Mouse (Mus musculus): ENCODE data around the gene Tbc1d8. TPM values are rescaled to one million over a fixed set of nuclear protein-coding genes. Genes with fewer than 3 reads are reported as not detected.

Gene Tbc1d8
- polyA plus RNA-seq, 1 experiment from 2014 or later = 3.0 TPM

DNA sequence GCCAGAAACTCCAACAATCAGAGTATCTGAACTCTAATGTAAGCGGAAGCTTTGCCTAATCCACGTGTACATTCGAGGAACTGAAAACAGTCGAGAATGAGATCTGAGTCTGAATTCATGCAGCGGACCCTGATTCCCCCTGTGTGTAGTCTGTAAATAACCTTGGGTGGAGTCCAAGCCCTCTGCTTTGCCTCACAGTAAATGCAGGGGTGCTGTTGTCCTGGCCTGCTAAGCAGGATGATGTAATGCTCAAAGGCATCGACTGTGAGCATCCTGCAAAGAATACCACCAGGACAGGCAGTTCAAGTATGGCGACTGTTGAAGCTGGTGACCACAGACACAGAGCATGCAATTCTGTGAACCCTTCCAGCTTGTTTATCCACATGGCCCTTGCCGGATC, 34.8 kb downstream of the Tbc1d8 start:
- ATAC-seq (ENCODE audit: low read depth) (no peak), DNase-seq (no peak)
- Histone ChIP-seq H3K4me1 (replicated peaks) (peaks cover 69% of the 10 kb centered on the region), H3K27me3 (no peaks in the 10 kb centered on the region), H3K9ac (no peak overlapping the region), H3K27ac (no peak overlapping the region), H3K4me3 (replicated peaks) (no peak overlapping the region), H3K4me2 (no peak overlapping the region), H3K9me3 (replicated peaks) (no peaks in the 10 kb centered on the region), H3K36me3 (no peaks in the 10 kb centered on the region)
- 62% methylated on average over 8 of the region's 8 CpGs for WGBS (ENCODE audit: insufficient replicate concordance)

DNA sequence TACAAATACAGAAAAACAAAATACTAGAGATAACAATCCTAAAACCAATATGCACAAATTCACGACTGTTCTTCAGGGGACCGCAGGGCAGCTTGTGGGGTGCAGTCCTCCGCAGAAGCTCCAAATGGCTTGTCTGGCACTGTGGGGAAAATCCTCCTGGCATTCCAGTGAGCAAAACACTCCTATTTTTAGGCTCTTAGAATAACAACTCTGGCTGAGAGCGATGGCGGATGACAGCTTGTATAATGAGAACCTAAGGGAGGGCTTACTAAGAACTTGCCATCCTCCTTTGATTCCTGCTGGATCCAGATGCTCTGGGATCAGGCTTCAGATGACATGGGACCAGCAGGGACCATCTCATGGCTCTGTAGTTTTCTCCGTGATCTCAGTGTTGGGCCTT, 36.9 kb downstream of the Tbc1d8 start:
- WGBS (ENCODE audit: insufficient replicate concordance) = 84% methylated on average over 6 of the region's 6 CpGs
- Histone ChIP-seq H3K36me3 (no peaks in the 10 kb centered on the region), H3K9ac (no peak overlapping the region), H3K9me3 (replicated peaks) (no peaks in the 10 kb centered on the region), H3K4me2 (no peak overlapping the region), H3K4me3 (replicated peaks) (no peak overlapping the region), H3K27me3 (no peaks in the 10 kb centered on the region), H3K4me1 (replicated peaks) (peaks cover 68% of the 10 kb centered on the region), H3K27ac (no peak overlapping the region)
- DNase-seq = no peak
- no peak for ATAC-seq (ENCODE audit: low read depth)

GRCm38 (mm10) chr1:39439661-39440548, 38.6 kb downstream of the Tbc1d8 start:
- no peak overlapping the region for H3K27ac ChIP-seq

DNA sequence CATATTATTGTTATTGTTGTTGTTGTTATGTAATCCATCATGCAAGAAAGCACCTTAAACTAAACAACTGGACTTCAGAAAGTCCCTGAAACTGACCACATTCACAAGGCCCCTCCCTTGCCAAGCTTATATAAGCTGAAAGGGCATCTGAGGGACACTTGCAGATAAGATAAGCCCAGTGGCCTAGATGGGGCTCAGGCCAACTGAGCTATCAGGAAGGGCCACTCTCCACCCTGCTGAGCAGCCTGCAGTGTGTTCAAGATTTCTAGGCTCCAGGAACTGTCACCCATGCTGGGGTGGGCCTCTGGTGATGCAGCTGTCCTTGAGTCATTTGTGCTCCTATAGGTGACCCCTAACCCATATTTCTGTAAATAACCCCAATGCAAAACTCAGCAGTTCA, 39.9 kb downstream of the Tbc1d8 start:
- H3K27me3 ChIP-seq = no peaks in the 10 kb centered on the region
- DNase-seq (peak; percentile 25), ATAC-seq (ENCODE audit: low read depth) (peak; percentile 87)
- H3K4me1 ChIP-seq (replicated peaks) = peaks cover 54% of the 10 kb centered on the region
- H3K27ac ChIP-seq = peak overlapping the region; percentile 25; the same call in 1 of the 2 replicates
- H3K9ac ChIP-seq = 0 out of 2 replicates have a peak overlapping the region, but pooled peaks have one; percentile 18
- H3K4me2 ChIP-seq = no peak overlapping the region
- H3K4me3 ChIP-seq (replicated peaks) = no peak overlapping the region
- H3K36me3 ChIP-seq = no peaks in the 10 kb centered on the region
- H3K9me3 ChIP-seq (replicated peaks) = no peaks in the 10 kb centered on the region

More at GRCm38 (mm10) chr1:39439661-39440548, 38.6 kb downstream of the Tbc1d8 start:
- Histone ChIP-seq H3K4me1 (replicated peaks) (peaks cover 57% of the 10 kb centered on the region), H3K36me3 (no peaks in the 10 kb centered on the region), H3K4me2 (no peak overlapping the region), H3K9me3 (replicated peaks) (no peaks in the 10 kb centered on the region), H3K4me3 (replicated peaks) (no peak overlapping the region), H3K9ac (no peak overlapping the region), H3K27me3 (no peaks in the 10 kb centered on the region)
- 75% methylated on average over 12 of the region's 12 CpGs for WGBS (ENCODE audit: insufficient replicate concordance)
- DNase-seq (no peak), ATAC-seq (ENCODE audit: low read depth) (no peak)

- 66% methylated on average over 6 of the region's 6 CpGs for WGBS (ENCODE audit: insufficient replicate concordance)
- Histone ChIP-seq H3K4me3 (replicated peaks) (no peak overlapping the region), H3K36me3 (no peaks in the 10 kb centered on the region), H3K4me2 (0 out of 2 replicates have a peak overlapping the region, but pooled peaks have one; percentile 19), H3K4me1 (replicated peaks) (peaks cover 47% of the 10 kb centered on the region), H3K27me3 (no peaks in the 10 kb centered on the region), H3K9me3 (replicated peaks) (no peaks in the 10 kb centered on the region), H3K9ac (no peak overlapping the region), H3K27ac (no peak overlapping the region)
- DNase-seq = no peak
- ATAC-seq (ENCODE audit: low read depth) = no peak
These were observed 44.3 kb downstream of the Tbc1d8 start for GRCm38 (mm10) chr1:39434264-39434663.

DNA sequence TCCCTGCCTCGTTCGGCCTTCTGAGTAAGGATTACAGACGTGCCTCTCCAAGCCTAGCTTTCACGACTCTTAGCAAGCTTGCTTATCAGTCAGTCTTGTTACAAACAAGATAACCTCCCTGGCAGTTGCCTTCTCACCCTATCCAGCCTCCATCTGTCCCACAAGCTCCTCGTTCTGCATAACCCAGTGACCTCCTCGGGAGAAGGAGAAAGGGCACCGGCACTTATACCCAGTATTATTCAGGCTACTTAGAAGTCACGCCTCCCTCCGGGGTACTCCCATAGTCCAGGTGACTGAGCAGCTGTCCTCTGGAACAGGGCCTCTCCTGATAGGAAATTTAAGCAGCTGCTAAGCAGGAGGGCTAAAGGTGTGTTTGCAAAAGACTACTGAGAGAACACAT, 48.5 kb downstream of the Tbc1d8 start:
- peak overlapping the region; percentile 49 for H3K4me2 ChIP-seq
- H3K27ac ChIP-seq = peak overlapping the region; percentile 74
- WGBS (ENCODE audit: insufficient replicate concordance) = 20% methylated on average over 9 of the region's 9 CpGs
- H3K4me1 ChIP-seq (replicated peaks) = peaks cover 46% of the 10 kb centered on the region
- H3K9ac ChIP-seq = peak overlapping the region; percentile 27
- no peaks in the 10 kb centered on the region for H3K27me3 ChIP-seq
- H3K4me3 ChIP-seq (replicated peaks) = peak overlapping the region; percentile 3; the same call in 1 of the 2 replicates
- H3K36me3 ChIP-seq = peaks cover 7% of the 10 kb centered on the region; the same call in 1 of the 2 replicates
- peak; percentile 89 for ATAC-seq (ENCODE audit: low read depth)
- peak; percentile 60 for DNase-seq
- no peaks in the 10 kb centered on the region for H3K9me3 ChIP-seq (replicated peaks)

GRCm38 (mm10) chr1:39429015-39429414, 49.5 kb downstream of the Tbc1d8 start:
- no peak overlapping the region for H3K27ac ChIP-seq
- no peak overlapping the region for H3K9ac ChIP-seq
- H3K36me3 ChIP-seq = peaks cover 7% of the 10 kb centered on the region; the same call in 1 of the 2 replicates
- H3K4me1 ChIP-seq (replicated peaks) = peaks cover 45% of the 10 kb centered on the region
- WGBS (ENCODE audit: insufficient replicate concordance) = 85% methylated on average over 5 of the region's 5 CpGs
- no peak for ATAC-seq (ENCODE audit: low read depth)
- no peaks in the 10 kb centered on the region for H3K9me3 ChIP-seq (replicated peaks)
- no peak for DNase-seq
- no peaks in the 10 kb centered on the region for H3K27me3 ChIP-seq
- H3K4me2 ChIP-seq = no peak overlapping the region
- no peak overlapping the region for H3K4me3 ChIP-seq (replicated peaks)

- DNase-seq (no peak), ATAC-seq (ENCODE audit: low read depth) (no peak)
- H3K27me3 ChIP-seq = no peaks in the 10 kb centered on the region
- H3K4me3 ChIP-seq (replicated peaks) = no peak overlapping the region
- H3K9me3 ChIP-seq (replicated peaks) = no peaks in the 10 kb centered on the region
- peaks cover 7% of the 10 kb centered on the region; the same call in 1 of the 2 replicates for H3K36me3 ChIP-seq
- WGBS (ENCODE audit: insufficient replicate concordance) = 34% methylated on average over 4 of the region's 4 CpGs
- H3K27ac ChIP-seq = peak overlapping the region; percentile 1; the same call in 1 of the 2 replicates
- no peak overlapping the region for H3K9ac ChIP-seq
- H3K4me1 ChIP-seq (replicated peaks) = peaks cover 41% of the 10 kb centered on the region
- no peak overlapping the region for H3K4me2 ChIP-seq
These were observed 50.3 kb downstream of the Tbc1d8 start for GRCm38 (mm10) chr1:39428280-39428679.

GRCm38 (mm10) chr1:39425497-39425896, 53.1 kb downstream of the Tbc1d8 start:
- no peak for ATAC-seq (ENCODE audit: low read depth)

DNA sequence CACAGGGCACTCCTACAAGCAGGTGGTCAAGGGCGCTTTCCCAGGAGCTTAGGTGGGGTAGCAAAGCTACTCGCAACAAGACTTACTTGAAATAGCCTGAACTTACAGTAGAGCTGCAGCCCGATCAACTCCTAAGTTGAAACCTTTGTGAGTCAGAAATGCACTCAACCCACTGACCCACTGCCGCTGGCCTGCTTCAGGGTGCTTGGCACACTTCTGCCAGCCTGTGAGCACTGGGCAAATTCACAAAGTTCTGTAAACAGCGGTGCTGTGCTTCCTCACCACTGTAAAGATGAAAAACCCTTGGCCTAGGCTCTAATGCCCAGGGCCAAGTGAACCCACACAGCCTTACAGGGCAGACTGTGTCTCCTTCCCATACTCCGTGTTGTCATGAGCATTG, 57.6 kb downstream of the Tbc1d8 start:
- DNase-seq = no peak
- Histone ChIP-seq H3K9me3 (replicated peaks) (no peaks in the 10 kb centered on the region), H3K4me3 (replicated peaks) (no peak overlapping the region), H3K36me3 (peaks cover 7% of the 10 kb centered on the region; the same call in 1 of the 2 replicates), H3K4me1 (replicated peaks) (peaks cover 26% of the 10 kb centered on the region), H3K4me2 (no peak overlapping the region), H3K27me3 (no peaks in the 10 kb centered on the region), H3K27ac (no peak overlapping the region), H3K9ac (no peak overlapping the region)
- 81% methylated on average over 6 of the region's 6 CpGs for WGBS (ENCODE audit: insufficient replicate concordance)
- ATAC-seq (ENCODE audit: low read depth) = no peak

More at GRCm38 (mm10) chr1:39425497-39425896, 53.1 kb downstream of the Tbc1d8 start:
- WGBS (ENCODE audit: insufficient replicate concordance) = 76% methylated on average over 9 of the region's 9 CpGs
- DNase-seq = no peak
- Histone ChIP-seq H3K9ac (no peak overlapping the region), H3K27ac (no peak overlapping the region), H3K4me2 (no peak overlapping the region), H3K36me3 (peaks cover 7% of the 10 kb centered on the region; the same call in 1 of the 2 replicates), H3K4me3 (replicated peaks) (no peak overlapping the region), H3K9me3 (replicated peaks) (no peaks in the 10 kb centered on the region), H3K4me1 (replicated peaks) (peaks cover 44% of the 10 kb centered on the region), H3K27me3 (no peaks in the 10 kb centered on the region)

DNA sequence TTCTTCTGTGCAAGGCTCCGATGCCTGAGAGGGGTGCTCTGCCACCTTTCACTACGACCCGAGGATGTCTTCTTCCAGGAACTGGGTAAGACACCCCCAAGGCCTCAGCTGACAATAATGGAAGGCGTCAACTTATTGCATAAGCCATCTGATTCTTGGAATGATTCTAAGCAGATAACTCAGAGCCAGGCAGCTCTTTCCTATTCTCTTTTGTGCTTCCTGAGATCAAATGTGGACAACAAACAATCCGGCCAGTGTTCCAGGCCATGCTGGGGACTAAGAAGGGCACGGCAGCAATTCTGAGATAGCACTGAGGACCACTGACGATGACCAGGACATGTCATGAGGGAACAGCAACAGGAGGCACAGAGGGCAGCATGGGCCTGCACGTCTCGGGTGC, 59.7 kb downstream of the Tbc1d8 start:
- H3K9me3 ChIP-seq (replicated peaks) = no peaks in the 10 kb centered on the region
- WGBS (ENCODE audit: insufficient replicate concordance) = 67% methylated on average over 9 of the region's 9 CpGs
- no peaks in the 10 kb centered on the region for H3K27me3 ChIP-seq
- H3K4me1 ChIP-seq (replicated peaks) = peaks cover 17% of the 10 kb centered on the region
- H3K4me2 ChIP-seq = no peak overlapping the region
- DNase-seq (no peak), ATAC-seq (ENCODE audit: low read depth) (no peak)
- H3K36me3 ChIP-seq = peaks cover 4% of the 10 kb centered on the region; the same call in 1 of the 2 replicates
- no peak overlapping the region for H3K27ac ChIP-seq
- no peak overlapping the region for H3K4me3 ChIP-seq (replicated peaks)
- H3K9ac ChIP-seq = no peak overlapping the region

Measured in liver, embryonic 13.5 days (tissue).